Mouse (Mus musculus) limb, embryonic 10.5 days (tissue): ENCODE measurements around the gene Ccno. TPM values are rescaled to one million over a fixed set of nuclear protein-coding genes. Genes with fewer than 3 reads are reported as not detected.

Source experiments
- DNase-seq: peaks from one replicate; pipeline ENCODE4 v3.0.0-alpha.2; 2017; ENCODE audit warnings: low spot score
- H3K27ac ChIP-seq: fragments of 300-500 bp; sonication (generic); 2 replicates; pipeline ENCODE4 v1.5.1; 2016; ENCODE audit warnings: mild to moderate bottlenecking
- H3K27me3 ChIP-seq: fragments of 300-500 bp; sonication (generic); 2 replicates; pipeline ENCODE4 v1.6.1; 2016; ENCODE audit warnings: low read depth, mild to moderate bottlenecking; ENCODE audit not compliant: poor library complexity, severe bottlenecking
- H3K36me3 ChIP-seq: fragments of 300-500 bp; sonication (generic); 2 replicates; pipeline ENCODE4 v1.6.1; 2016; ENCODE audit warnings: mild to moderate bottlenecking, moderate library complexity
- H3K4me1 ChIP-seq: fragments of 300-500 bp; sonication (generic); 2 replicates; pipeline ENCODE4 v1.6.1; 2016
- H3K4me3 ChIP-seq: fragments of 300-500 bp; sonication (generic); 2 replicates; pipeline ENCODE4 v1.5.1; 2016; ENCODE audit warnings: mild to moderate bottlenecking, moderate library complexity
- H3K9me3 ChIP-seq: fragments of 300-500 bp; sonication (generic); replicated peaks from 2 replicates; pipeline ENCODE4 v1.6.1; 2016; ENCODE audit warnings: mild to moderate bottlenecking
- WGBS: fragments of 180-500 bp; shearing (Covaris S2); methylation state at CpG from one replicate; pipeline ENCODE4 v1.1.7; 2016; 5-methylcytosine and 5-hydroxymethylcytosine counted together
- microRNA counts: library from miRNA; unstranded; fragments of <30 nt; microRNA quantifications from one replicate; lab custom pipeline; 2017
- microRNA-seq: library from miRNA; unstranded; fragments of <30 nt; microRNA quantifications from one replicate; pipeline ENCODE4, GENCODE M21; 2017
- polyA plus RNA-seq: library from polyadenylated mRNA; unstranded; fragments of >200 nt; fragmentation: Nextera tagmentation; extraction: Ambion mirVana; gene quantifications from 2 replicates; pipeline ENCODE4 v1.2.1, GENCODE M21; 2016

Ccno gene
- polyA plus RNA-seq, 1 experiment from 2014 or later: not detected

DNA sequence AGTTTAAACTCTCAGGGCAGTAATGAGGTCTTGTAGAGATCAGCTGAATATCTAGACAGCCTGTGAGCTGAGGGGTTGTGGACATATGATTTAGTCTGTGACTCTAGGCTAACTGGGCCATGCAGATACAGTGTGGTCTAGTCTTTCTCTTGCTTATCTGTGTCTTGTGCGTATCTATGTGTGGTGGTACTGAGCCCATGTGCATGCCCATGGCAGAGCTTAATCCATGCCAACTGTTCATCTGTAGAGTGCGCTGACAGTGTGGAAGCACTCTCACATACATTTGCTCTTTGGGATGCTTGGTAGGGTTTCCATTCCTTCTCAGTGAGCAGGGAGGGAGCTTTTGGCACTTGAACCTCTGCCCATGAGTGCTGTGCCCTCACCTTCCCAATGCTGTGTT is 33.9 kb downstream of the Ccno start:
- no peak overlapping the region for H3K4me3 ChIP-seq
- no peaks in the 10 kb centered on the region for H3K9me3 ChIP-seq
- H3K36me3 ChIP-seq: no peaks in the 10 kb centered on the region
- no peak for DNase-seq
- no peaks in the 10 kb centered on the region; the same call in 1 of the 2 replicates for H3K27me3 ChIP-seq
- H3K4me1 ChIP-seq: peaks cover 7% of the 10 kb centered on the region
- WGBS: 88% methylated on average over 2 of the region's 2 CpGs
- no peak overlapping the region for H3K27ac ChIP-seq

DNA sequence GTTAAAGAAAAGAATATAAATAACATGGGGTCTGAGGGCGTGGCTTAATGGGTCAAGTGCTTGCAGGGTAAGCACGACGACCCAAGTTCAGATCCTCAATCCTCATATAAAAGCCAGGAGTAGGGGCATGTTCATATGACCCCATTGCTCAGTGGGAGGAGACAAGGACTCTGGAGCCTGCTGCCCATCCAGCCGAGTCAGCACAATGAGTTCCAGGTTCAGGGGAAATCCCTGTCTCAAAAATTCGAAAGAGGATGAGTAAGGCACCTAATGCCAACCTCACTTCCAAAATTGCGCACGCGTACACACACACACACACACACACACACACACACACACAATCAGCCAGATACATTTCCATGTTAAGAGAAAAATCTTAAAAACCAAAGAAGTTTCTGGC is 34.9 kb downstream of the Ccno start:
- no peak for DNase-seq
- WGBS: 76% methylated on average over 8 of the region's 8 CpGs
- no peak overlapping the region for H3K4me3 ChIP-seq
- H3K27me3 ChIP-seq: no peaks in the 10 kb centered on the region; the same call in 1 of the 2 replicates
- H3K27ac ChIP-seq: no peak overlapping the region
- peaks cover 7% of the 10 kb centered on the region for H3K4me1 ChIP-seq
- no peaks in the 10 kb centered on the region for H3K36me3 ChIP-seq
- H3K9me3 ChIP-seq: no peaks in the 10 kb centered on the region

DNA sequence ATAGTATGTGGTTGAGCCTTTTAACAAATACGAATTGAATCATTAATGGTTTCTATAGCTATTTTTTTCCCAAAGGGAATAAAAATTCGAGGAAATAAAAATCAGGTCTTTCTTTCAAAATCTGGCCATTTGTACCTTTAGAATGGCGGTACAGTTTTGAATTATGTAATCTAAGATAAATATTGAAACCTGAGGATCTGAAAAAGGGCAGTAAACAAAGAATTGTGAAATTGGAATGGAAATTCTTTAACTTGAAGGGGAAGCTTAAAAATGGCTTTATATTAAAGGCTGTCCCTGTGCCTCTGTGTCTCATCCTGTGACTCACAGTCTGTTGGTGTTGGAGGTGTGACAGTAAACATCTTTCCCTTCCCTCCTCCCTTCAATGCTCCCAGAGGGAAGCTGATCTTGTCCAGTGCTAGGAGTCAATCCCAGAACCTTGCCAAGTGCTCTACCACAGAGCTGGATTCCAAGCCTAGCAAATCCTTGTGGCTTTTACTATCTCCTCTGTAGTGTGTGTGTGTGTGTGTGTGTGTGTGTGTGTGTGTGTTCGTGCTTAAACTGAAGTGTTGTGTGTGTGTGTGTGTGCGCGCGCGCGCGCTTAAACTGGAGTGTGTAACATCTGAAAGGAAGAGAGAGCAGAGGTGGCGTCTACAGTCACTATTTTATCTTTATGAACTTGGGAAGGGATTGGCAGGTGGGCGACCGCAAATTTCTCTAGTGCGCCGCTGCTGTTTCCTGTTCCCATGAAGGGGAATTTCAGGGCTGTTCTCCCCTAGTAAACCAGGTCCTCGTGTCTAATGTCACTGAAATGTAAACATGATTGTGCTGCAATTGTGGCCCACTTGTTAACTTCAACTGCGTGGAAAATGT is 35.9 kb downstream of the Ccno start:
- no peak for DNase-seq
- H3K9me3 ChIP-seq: no peaks in the 10 kb centered on the region
- peaks cover 7% of the 10 kb centered on the region for H3K4me1 ChIP-seq
- H3K36me3 ChIP-seq: no peaks in the 10 kb centered on the region
- no peaks in the 10 kb centered on the region; the same call in 1 of the 2 replicates for H3K27me3 ChIP-seq
- H3K4me3 ChIP-seq: no peak overlapping the region
- WGBS: 82% methylated on average over 17 of the region's 17 CpGs
- no peak overlapping the region for H3K27ac ChIP-seq

DNA sequence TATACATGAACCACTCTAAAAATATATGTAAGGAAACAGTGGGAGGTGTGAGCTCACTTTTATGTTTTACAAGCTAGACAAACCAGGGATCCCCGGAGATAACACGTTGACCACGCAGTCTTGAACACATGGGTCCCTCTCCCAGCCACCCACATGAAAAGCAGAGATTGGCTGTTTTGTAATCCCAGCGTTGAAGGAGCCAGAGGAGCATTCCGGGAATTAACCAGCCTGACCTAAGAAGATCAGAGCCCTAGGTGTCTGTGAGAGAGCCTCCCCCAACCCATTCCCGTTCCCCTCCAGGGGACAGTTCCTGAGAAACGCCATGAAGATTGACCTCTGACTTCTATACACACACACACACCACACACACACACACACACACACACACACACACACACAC is 43.7 kb downstream of the Ccno start:
- Histone ChIP-seq H3K4me1 (peaks cover 31% of the 10 kb centered on the region), H3K27ac (peak overlapping the region; percentile 91), H3K27me3 (peaks cover 45% of the 10 kb centered on the region), H3K9me3 (no peaks in the 10 kb centered on the region), H3K36me3 (no peaks in the 10 kb centered on the region), H3K4me3 (peak overlapping the region; percentile 65)
- DNase-seq: no peak
- 3% methylated on average over 7 of the region's 7 CpGs for WGBS

DNA sequence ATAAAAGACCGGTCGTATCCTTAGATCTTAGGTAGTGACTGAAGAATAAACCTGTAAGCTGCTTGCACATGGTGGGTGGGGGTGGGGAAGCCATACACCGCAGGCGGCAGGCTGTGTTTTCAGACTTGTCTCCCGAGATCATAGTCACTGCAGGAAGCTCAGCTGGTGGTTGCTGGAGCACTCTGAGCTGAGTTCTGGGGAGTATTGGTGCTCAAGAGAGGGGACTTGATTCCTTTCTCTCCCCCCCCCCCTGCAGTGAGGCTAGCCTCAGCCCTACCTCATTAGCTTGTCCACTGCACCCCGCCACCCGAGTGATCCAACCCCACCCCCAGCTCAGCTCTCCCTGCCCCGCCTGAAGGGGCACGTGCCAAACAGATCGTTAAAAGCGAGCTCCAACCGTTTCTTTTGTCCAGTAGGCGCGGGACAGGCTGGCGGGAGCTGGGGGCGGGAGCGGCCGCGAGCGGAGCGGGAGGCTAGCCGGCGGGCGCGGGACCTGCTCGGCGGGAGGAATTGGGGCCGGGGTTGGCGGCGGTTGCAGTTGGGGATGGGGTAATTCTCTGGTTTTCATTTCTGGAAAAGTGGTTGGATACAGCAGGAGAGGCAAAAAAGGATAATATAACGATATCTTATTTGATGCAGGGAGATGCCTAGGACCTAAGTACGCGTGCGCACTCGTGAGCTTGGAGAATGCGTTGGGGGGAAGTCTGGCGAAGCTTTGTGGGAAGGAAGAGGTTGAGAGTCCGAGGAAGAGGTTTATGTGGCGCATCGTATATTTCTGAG is 44.4 kb downstream of the Ccno start:
- Histone ChIP-seq H3K36me3 (no peaks in the 10 kb centered on the region), H3K27me3 (peaks cover 45% of the 10 kb centered on the region), H3K9me3 (no peaks in the 10 kb centered on the region), H3K4me1 (peaks cover 31% of the 10 kb centered on the region), H3K4me3 (peak overlapping the region; percentile 65), H3K27ac (peak overlapping the region; percentile 91)
- DNase-seq: peak; percentile 82
- under 1% methylated on average over 40 of the region's 40 CpGs for WGBS

DNA sequence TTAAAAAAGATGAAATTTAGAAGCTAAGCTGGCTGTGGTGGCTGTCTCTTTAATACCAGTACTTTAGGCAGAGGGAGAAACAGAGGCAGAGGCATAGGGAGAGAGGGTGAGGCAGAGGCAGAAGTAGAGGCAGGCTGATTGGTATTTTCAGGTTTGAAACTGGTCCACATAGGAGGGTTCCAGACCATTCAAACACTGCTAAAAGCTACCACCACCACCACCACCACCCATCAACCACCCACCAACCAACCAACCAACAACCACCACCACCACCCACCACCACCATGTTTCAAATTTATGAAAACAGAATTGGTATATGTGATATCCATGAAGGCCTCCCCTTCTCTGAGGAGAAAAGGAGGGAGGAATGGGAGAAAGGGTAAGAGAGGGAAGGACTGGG is 45.2 kb downstream of the Ccno start:
- Histone ChIP-seq H3K4me1 (peaks cover 31% of the 10 kb centered on the region), H3K9me3 (no peaks in the 10 kb centered on the region), H3K27me3 (peaks cover 50% of the 10 kb centered on the region), H3K27ac (no peak overlapping the region), H3K4me3 (no peak overlapping the region), H3K36me3 (no peaks in the 10 kb centered on the region)
- DNase-seq: no peak

DNA sequence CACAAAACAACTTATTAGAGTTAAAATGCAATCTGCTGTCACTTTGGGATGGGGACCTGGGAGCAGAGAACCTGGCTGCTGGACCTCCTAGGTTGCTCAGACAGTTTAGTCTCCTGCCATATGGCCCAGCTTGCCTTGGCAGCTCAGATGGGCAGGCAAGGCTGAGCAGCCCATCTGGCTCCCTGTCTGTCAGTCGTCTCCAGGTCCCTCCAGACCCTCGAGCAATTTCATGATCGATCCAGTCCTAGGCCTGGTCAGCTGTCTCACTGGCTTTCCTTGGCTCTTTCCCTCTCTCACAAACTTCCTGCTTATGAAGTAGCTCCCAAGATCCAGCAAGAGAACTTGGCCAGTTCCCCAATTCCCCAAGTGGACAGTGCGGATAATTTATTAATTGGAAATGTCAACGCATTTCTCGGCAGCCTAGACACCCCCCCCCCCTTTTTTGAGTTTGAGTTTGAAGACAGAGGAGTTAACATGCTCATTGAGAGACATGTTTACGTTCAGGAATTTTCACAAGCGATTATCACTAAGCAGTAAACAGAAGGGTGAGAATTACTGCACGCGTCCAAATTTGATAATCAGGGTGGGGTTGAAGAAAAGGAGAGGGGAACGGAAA is 46.8 kb downstream of the Ccno start:
- Histone ChIP-seq H3K4me3 (peak overlapping the region; percentile 66), H3K9me3 (no peaks in the 10 kb centered on the region), H3K27me3 (peaks cover 50% of the 10 kb centered on the region), H3K36me3 (no peaks in the 10 kb centered on the region), H3K27ac (no peak overlapping the region), H3K4me1 (peaks cover 34% of the 10 kb centered on the region)
- DNase-seq: peak; percentile 37
- 1% methylated on average over 11 of the region's 11 CpGs for WGBS

DNA sequence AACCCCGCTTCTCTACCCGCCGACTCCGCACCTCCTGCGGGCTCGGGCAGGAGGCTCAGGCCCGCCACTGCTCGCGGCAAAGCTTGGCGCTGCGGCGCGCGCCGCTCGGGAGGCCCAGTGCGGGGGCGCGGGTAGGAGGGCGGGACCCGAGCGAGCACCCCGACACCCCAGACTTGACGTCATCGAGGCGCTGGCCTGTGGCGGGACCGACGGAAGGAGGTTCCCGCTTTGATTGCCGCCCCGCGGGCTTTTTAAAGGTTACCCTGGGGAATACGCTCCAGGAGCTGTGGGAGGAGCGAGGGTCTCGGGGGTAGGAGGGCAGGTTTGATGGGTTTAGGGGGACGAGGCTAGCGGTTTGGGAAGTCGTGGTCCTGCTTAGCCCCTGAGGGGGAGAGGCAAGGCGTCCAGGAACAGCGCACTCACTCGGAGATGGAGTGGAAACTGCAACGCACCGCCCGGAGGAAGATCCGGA is 47.4 kb downstream of the Ccno start, which contains the start of gene Cdc20b:
Gene Cdc20b, plus strand, starts transcription at position 162 of the 472 bp plus-strand sequence.
- peaks cover 34% of the 10 kb centered on the region for H3K4me1 ChIP-seq
- DNase-seq: peak; percentile 62
- peaks cover 44% of the 10 kb centered on the region for H3K27me3 ChIP-seq
- H3K27ac ChIP-seq: 0 out of 2 replicates have a peak within 1 kb of the TSS, but pooled peaks have one; percentile 39
- peak within 1 kb of the TSS; percentile 66 for H3K4me3 ChIP-seq
- no peaks in the 10 kb centered on the region for H3K9me3 ChIP-seq
- H3K36me3 ChIP-seq: no peaks in the 10 kb centered on the region
- under 1% methylated on average over 46 of the region's 46 CpGs for WGBS

DNA sequence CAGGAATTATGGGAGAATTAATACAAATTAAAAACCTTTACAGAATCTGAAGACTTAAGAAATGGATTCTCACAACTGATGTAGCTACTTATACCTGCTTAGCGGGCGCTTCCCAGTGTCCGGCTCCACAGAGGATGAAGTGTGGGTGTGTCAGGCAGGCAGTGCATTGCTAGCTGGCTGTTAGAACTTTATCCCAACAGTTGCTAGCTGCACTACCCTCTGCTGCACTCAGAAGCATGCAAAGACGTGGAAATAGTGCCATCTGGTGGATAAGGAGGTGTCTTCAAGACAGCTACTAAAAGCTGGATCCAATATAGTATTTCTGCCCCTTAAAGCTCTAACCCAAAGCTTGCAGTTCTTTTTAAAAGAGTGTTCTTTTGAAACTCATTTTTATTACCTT is 48.2 kb downstream of the Ccno start:
- DNase-seq: peak; percentile 74
- H3K36me3 ChIP-seq: no peaks in the 10 kb centered on the region
- H3K27ac ChIP-seq: no peak overlapping the region
- no peaks in the 10 kb centered on the region for H3K9me3 ChIP-seq
- 0% methylated on average over 4 of the region's 4 CpGs for WGBS
- H3K4me1 ChIP-seq: peaks cover 34% of the 10 kb centered on the region
- peak overlapping the region; percentile 66 for H3K4me3 ChIP-seq
- H3K27me3 ChIP-seq: peaks cover 43% of the 10 kb centered on the region

MicroRNA genes within 50 kb of the gene (microRNA counts, 519-probe panel; counts per million panel counts)
- microRNA mmu-miR-449a (lab: Ali Mortazavi, UCI) (684 counts per million, percentile 72 among the panel's probes with 10 or more counts), microRNA mmu-miR-449b (lab: Ali Mortazavi, UCI) (684 counts per million, percentile 72 among the panel's probes with 10 or more counts), microRNA mmu-miR-449c (lab: Ali Mortazavi, UCI) (684 counts per million, percentile 72 among the panel's probes with 10 or more counts)

Small RNA genes within 50 kb of the gene (microRNA-seq; reads per million reads assigned to microRNA genes)
- gene Mir449a: 27.0 reads per million, percentile 33 among the genes with 10 or more reads in this experiment
- gene Mir449b: not detected
- gene Mir449c: not detected

Other genes starting within 250 kb of the Ccno start
- gene Plpp1, start 187.0 kb upstream of the Ccno start, polyA plus RNA-seq: 17.6 and 22.5 TPM in 2 replicates
- 94.5 and 106 TPM in 2 replicates for gene Mtrex, start 60.4 kb upstream of the Ccno start, polyA plus RNA-seq
- gene Dhx29, start 60.3 kb upstream of the Ccno start, polyA plus RNA-seq: 28.1 and 35.0 TPM in 2 replicates
- not detected in 2 replicates for gene Mcidas, start 6.0 kb downstream of the Ccno start, polyA plus RNA-seq
- not detected in 2 replicates for gene Cdc20b, start 47.3 kb downstream of the Ccno start, polyA plus RNA-seq
- gene Gpx8, start 58.6 kb downstream of the Ccno start, polyA plus RNA-seq: 87.5 and 98.7 TPM in 2 replicates
- not detected in 2 replicates for gene Gzma, start 113.2 kb downstream of the Ccno start, polyA plus RNA-seq
- 2.9 and 4.2 TPM in 2 replicates for gene Esm1, start 221.9 kb downstream of the Ccno start, polyA plus RNA-seq
- not detected in 2 replicates for gene Gzmk, start 238.1 kb downstream of the Ccno start, polyA plus RNA-seq